Mouse (Mus musculus): ENCODE data around the gene Axin2.
"Not testable (repeated sequence)": the region's sequence is repeated elsewhere in the genome, so short reads cannot be mapped to it uniquely, and the experiment has no call there.

Gene Axin2

DNA sequence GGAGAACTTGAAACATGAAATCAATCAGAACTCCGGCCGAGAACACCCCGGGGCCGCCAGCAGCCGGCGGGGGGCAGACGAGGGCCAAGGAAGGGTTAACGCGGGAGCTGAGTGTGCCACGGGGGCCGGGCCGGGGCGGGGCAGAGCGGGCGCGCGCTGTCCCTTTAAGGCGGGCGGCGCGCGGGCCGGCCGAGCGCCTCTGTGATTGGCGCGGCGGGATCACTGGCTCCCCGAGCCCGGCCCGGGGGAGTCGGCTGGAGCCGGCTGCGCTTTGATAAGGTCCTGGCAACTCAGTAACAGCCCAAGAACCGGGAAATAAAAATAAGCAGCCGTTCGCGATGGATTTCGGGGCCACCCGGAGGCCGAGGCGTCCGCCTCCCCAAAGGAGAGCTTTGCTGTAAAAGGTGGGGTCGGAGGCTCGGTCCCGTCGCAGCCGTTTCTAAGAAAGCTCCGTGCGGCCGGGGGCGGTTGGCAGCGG lies at the start of gene Axin2:
Gene Axin2, plus strand, starts transcription at position 192 of the 478 bp plus-strand sequence.
- peak; percentile 77 for DNase-seq (ENCODE audit: low read depth)

DNA sequence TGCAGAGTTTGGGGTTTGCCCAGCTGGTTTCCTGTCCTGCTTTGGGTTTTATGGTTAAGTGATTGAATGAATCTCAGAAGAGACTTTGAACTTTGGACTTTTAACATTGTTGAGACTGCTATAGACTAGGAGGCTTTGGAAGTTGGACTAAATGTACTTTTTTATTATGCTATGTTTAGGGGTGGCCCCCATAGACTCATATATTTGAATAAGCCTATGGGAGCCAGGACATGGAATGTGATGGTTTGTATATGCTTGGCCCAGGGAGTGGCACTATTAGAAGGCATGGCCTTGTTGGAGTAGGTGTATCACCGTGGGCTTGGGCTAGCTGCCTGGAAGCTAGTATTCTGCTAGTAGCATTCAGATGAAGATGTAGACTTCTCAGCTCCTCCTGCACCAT lies 48.9 kb upstream of the Axin2 start:
- not testable (repeated sequence) for DNase-seq (ENCODE audit: low read depth)

DNA sequence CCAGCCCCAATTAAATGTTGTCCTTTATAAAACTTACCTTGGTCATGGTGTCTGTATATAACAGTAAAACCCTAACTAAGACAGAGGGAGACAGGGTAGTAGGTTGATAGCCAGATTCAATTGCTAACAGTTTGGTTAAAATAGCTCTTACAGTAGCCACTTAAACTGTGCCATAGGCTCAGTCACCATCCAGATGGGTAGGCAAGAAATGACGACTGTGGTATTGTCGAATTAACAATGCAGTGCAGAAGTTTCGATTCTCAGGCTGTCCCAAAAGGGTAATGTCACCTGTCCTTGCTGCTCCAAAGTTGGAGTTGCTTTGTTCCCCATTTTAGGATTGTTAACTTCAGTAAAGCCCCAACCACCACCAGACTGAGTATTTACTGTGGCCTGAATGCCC lies 48.4 kb upstream of the Axin2 start:
- no peak for DNase-seq (ENCODE audit: low read depth)

DNA sequence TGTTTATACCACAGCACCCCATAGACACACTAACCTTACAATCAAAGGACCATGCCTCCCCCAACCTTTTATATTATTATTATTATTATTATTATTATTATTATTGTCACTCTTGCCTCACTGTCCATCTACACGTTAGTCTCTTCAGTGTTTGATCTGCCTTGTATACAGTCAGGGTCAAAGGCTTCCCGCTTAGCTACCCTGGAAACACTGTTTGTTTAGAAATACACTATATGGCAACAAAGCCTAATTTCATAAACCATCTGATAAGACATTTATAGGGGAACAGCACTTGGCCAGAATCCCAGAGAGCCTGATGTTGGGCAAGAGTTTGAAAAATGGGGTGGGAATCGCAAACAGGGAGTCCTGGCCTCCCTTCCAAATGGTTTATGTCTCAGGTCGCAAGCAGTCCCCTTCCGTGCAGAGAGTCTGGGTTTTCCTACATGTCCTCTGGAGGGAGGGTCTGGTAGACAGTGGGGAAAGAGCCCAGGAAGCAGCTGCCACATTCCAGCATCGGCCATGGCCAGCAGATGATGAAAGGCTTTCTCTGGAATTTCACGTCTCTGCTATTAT lies 43.4 kb upstream of the Axin2 start:
- peak; percentile 10 for DNase-seq (ENCODE audit: low read depth)

DNA sequence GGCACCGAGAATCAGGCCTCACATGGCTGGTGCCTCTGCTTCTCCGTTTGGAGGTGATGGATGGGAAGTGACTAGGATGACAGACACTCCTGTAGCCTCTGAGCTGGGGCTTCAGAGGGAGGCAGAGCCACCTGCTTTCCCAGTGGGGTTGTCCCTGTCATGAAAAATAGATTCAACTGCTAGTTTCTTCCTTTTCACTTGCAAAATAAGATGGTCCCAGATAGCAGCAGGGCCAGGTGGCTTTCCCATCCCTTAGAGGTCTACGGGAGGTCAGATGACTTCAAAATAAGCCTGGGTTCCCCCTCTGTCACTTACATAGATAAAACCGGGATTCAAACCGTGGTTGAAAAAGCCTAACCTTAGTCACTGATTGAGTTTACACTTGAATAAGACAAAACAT lies 42.6 kb upstream of the Axin2 start:
- no peak for DNase-seq (ENCODE audit: low read depth)

DNA sequence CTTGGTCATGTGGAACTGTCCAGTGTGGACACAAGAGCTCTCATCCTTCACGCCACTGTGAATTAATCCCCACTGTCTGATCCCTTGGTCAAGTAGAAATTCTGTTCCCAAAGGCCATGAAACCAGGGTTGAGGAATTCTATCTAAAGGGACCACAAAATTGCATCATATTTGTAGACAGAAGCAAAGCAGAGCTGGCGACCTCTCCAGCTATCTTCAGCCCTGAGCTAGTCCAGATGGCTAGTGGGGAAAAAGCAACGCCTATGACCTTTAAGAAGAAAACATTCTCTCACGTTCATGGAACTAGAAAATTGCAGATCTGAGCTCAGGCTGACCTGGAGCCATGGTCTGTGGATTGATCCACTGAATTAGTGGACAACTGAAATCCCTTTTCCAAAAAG lies 39.6 kb upstream of the Axin2 start:
- no peak for DNase-seq (ENCODE audit: low read depth)

DNA sequence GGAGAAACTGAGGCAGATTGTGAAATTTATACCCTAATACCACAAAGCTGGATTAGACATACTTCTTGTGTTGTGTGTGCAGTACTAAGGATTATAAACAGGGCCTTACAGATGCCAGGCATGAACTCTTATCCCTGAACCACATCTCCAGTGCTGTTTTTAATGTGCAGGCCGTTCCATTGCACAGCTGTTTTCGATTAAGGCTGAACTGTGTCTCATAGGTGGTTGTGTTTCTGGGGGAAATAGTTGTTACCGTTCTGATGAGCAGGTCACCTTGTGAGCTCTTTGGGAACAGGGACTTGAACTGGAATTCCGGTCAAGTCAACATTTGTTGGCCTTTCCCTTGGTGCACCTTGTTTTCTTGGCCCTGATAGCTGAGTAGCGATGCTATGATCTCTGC lies 38.5 kb upstream of the Axin2 start:
- peak; percentile 9 for DNase-seq (ENCODE audit: low read depth)

DNA sequence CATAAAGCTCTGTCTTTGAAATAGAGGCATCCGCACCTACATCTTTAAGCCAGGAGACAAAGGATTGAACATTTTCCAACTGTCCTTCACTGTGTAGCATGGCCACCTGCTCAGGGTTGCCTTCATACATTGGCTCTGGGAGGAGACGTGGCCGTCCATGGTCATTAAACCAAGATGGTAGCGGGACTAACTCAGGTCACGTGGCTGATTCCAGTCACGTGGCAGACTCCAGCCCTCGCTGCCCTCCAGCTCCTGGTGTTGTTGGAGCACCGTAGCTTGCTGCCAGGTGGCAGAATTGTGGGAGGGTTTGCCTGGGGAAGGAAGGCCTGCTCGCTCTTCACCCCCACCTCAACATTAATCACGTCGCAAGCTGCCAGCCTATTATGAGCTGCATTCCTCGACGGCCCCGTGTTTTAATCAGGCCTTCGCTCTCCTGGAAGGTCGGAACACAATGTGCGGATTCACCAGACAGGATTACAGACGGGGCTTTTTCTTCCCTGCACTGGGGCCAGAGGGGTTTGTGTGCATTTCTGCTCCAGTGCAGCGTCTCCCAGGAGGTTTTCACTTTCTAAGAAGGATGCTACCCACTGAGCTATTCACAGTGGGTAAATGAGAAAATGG lies 34.8 kb upstream of the Axin2 start:
- no peak for DNase-seq (ENCODE audit: low read depth)

DNA sequence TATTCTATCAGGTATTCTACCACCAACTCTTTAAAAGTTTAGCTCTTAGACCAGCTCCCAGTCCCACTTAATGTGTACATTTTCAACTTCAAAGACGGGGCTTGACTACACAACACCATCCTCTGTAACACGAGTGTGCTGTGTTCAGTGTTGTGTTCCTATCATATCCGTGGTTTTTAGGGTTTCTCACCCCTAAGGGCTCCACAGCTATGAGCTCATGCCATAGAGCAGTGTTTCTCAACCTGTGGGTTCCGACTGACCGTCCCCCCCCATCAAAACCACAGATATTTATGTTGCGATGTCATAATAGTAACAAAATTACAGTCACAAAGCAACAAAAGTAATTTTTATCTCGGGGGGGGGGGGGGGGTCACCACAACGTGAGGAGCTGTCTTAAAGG lies 34.1 kb upstream of the Axin2 start:
- no peak for DNase-seq (ENCODE audit: low read depth)

DNA sequence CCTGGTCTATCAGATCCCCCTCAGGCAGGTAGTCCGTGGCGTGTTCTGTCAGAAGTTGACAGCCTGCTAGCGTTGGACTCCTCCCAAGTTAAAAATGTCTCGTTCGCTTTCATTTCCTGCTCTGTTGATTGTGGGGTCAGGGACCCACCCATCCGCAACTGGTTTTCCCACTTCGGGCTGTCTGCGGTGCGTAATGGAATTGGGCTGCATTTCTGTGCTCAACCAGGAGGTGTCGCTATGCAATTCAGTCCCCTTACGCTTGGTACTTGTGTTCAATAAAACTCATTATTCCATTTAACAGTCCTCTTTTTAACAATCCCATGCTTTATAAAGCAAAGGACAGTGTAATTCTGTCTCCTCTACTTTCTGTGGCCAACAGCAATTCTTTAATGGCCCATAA lies 31.0 kb upstream of the Axin2 start:
- no peak for DNase-seq (ENCODE audit: low read depth)

DNA sequence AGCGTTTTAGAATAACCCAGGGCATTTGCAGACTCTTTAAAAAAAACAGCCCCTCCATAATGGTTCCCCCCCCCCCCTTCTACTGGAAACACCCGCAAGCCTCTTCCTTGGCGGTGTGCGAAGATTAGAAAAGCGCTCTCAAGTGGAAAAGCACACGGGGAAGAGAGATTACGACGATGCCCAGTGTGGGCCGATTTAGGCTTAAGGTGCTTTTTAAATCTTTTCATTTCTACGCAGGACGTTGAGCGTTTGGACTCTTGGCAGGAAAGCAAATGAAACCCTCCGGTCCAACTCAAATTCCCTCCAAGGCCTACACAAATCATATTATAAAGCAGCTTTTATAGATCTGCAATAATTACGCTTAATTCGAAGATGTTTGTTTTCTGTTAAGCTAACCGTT lies 29.6 kb upstream of the Axin2 start:
- DNase-seq (ENCODE audit: low read depth), result no peak

DNA sequence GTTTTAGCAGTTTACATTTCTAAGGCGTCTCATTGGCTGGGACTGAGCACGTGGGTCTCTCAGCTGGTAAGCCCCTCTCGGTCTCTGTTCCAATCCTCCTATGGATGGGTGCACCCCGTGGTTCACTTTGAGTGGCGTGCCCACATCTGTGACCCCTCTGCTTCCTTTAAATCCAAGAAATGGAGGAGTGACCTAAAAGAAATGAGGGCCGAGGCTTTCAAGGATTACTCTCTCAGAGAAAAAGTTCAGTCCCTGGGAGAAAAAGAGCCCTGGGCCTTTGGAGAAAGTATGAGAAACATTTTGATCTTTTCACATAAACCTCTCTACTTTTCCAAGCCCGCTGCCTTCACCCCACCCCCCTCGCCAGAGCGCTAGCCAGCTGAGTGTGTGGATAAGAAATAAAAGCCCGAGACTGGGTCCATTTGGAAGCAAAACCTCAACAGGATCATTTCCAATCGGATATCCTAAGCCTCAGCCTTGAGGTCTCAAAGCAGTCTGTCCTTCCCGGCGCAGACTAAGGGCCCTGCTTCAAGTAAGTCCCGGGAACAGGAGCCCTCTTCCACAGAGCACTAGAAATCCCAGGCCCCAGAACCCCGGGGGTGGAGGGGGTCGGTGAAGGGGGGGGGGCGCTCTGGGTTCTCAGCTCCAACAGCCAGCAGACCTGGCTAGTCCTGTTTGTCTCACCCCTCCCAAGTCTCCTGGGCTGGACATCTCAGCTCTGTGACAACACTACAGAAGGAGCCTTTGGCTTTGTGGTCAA lies 28.9 kb upstream of the Axin2 start:
- DNase-seq (ENCODE audit: low read depth), result no peak

DNA sequence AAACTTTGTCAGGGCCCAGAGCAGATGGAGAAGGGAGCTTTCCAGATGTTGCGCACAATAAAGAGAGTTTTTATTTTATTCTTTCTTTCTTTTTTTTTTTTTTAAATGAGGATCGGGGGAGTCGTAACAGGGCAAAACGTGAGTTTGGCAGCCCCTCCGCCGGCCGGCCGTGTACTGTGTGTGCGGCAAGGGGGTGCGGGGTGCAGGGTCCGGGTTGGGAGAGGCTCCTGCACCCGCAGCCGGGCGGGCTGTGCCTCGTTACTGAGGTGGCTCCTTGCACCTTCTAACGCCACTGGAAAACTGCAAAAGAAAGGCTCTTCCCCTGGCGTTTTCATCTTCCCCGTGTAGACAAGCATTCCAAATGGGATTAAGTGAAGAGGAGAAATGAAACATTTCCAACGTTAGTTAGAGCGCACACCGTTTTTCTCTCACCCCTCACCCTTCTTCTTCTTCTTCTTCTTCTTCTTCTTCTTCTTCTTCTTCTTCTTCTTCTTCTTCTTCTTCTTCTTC lies 28.2 kb upstream of the Axin2 start:
- DNase-seq (ENCODE audit: low read depth), result no peak

DNA sequence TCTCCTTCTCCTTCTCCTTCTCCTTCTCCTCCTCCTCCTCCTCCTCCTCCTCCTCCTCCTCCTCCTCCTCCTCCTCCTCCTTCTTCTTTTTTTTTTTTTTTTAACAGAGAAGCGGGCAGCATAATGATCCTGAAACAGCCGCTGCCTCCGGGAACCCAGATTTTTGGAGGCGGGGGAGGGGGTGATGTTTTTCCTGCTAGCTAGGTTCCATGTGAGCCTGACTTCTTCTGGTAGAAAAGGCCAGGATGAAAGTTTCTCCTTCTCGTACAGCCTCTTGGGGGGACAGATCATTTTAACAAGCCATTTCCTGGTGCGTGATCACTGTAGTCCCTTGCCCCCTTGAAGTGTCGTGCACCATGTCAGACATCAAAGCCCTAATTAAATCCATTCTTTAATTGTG lies 27.7 kb upstream of the Axin2 start:
- DNase-seq (ENCODE audit: low read depth), result no peak

DNA sequence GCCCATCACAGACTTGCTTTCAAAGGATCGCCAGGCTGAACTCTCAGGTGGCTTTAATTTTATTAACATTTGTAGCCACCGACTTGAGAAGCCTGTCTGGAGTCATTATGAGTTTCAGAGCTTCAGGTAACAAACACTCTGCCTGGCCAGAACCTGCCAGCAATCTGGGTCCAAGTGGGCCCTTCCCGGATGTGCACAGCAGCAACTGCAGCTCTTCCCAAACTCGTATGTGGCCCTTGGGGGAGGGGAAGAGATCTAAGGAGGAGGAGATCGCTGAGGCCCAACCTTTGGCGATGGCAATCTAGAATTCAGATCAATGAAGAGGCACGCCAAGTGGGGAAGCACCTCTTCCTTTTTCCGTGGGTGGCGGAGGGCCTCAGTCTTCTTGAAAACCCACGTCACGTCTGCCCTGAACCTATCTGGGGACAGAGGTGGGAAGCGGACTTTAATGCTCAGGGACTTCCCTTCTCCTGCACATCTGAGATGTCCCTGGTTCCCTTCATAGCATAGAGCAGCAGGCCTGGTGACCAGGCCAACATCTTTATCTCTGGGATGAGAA lies 26.8 kb upstream of the Axin2 start:
- no peak for DNase-seq (ENCODE audit: low read depth)

DNA sequence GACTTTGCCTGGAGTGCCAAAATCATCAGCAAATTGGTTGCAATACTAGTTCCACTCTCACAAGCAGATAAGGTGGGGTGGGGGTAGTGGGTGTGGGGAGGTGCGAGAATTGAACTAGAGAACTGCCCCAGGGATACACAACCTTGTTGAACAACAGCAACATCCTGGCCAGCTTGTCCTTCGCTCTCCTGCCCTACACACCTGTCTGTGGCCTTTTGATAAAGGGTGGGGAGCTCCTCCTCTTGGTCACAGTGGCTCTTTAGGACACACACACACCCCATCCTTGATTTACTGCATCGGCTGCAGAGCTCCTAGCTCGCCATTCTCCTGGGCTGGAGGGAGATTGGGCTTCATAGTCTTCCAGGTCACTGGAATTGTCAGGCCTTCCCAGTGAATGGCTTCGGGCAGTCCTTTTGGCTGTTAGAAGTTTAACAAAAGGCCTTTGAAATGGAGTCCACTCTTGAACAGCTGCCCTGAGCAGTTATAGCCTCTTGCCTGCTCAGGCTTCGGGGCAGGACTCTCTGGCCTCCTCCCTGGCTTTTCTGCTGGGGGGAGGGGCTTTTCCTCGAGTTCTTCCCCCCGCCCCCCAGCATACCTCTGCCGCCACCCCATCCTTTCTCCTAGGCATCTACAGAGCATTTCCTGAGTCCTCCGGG lies 26.2 kb upstream of the Axin2 start:
- no peak for DNase-seq (ENCODE audit: low read depth)

DNA sequence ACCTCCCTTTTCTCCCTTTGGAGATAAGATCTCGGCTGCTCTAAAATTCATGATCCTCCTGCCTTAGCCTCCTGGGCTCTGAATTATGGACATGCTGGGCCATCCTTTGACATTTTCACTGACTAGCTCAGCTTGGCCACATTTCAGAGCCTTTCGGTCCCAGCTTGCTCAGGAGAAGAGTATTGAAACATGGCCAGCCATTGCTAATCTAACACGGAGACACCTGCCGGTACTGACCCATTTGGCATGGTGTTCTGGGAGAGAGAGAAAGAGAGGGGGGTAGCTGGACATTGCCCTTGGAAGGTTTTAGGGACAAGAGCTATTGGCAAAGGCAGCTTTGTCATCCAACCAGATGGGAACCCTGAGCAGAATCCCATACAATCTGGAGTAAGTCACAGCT lies 23.1 kb upstream of the Axin2 start:
- no peak for DNase-seq (ENCODE audit: low read depth)

DNA sequence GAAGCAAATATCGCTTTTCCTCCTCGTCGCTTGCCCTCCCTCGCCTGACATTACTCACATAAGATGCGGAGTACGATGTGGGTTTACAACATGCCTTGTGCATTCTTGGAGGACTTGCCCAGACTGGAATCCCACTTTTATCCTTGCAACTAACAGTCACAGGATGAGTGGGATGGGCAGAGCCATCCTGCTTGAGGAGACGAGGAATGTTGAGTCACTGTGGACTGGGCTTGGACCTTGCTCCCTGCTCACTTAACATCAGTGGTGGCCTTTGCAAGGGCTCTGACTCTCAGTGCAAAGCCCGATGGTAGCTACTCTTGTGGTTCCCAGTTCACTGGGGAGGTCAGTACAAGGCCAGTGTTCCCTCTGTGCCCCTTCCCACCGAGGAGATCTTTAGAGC lies 22.1 kb upstream of the Axin2 start:
- DNase-seq (ENCODE audit: low read depth), result no peak

DNA sequence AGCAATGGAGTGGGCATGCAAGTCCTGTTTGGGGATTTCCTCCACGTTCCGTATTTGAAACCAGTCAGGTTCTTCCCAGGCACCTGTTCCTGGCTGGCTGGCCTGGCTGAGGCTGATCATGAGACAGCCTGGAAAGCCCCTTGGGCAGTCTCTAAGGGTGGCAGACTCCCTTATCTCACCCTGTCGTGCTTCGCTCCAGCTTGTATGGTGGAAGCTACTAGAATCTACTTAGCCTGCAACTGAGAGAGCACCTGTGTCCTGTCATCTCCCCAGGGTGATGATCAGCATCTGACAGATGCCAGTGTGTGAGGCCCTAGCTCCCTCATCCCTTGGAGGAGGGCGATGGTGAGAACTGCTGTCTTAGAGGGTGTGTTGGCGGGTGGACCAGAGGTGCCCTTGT lies 21.7 kb upstream of the Axin2 start:
- no peak for DNase-seq (ENCODE audit: low read depth)

DNA sequence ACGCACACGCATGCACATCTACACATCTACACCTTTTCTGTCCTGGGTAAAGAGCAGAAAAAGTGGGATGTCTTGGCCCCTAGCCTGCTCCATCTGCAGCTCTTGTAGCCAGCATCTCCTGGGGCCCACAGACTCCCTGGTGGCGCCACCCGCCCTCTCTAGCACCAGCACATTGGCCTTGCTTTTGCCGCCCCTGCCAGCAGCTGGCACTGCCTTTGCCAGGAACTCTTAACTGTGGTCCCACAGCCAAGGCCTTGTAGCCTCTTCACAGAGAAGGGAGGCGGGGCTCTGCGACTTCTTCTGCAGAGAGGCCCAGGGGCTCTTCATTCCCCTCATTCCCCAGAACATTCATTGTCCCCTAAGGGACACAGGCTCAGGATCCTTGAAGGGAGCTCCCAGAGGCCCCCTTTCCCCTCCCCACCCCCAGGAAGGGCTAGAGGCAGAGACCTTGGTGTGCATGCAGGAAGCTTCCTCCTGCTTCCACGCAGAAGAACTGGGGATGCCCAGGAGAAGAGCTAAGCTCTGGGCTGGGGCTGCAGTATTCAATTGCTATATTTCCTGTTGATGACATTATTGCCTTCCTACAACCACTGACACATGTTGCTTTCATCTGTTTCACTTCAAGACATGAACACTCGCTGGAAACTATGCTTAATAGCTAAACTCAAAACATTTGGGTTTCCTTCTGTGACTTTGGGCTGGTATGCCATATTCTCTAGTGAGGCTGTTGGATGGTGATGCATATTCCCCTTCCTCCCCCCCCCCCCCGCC lies 19.2 kb upstream of the Axin2 start:
- no peak for DNase-seq (ENCODE audit: low read depth)

DNA sequence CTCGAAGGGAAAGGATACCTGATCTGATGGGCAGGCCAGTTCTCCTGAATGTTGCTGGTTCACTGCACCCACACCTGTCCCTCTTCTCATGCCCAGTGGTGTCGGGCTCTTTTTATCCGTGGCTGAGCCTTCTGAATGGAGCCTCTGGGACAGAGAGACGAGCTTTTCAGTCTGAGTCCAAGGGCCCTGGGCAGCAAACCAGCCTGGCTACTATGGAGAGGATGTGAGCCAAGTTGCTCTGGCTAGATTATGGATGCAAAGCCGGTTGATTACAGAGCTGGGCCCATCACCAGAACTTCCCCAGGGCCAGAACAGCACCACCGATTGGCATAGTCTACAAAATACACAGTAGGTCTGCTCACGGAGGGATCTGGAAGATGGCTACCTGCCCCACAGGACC lies 18.5 kb upstream of the Axin2 start:
- no peak for DNase-seq (ENCODE audit: low read depth)

DNA sequence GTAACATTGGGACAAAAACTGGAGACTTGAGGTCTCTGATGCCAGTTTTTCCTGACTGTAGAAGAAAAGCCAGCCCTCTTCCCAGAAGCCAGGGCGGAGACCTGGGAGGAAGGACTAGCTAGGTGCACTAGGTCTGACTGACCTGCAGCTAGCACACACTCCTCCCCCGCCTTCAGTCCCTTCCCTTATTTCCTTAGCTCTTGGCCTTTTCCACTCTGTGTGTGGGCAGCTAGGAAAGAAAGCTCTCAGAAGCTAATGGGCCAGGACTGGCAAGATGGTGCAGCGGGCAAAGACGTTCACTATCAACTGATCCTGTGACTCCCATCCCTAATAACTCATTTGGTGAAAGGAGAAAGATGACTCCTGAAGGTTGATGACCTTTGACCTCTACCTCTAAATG lies 17.8 kb upstream of the Axin2 start:
- no peak for DNase-seq (ENCODE audit: low read depth)

Data from NIH3T3 (cell line).